Mouse (Mus musculus) embryonic facial prominence, embryonic 12.5 days (tissue): Measurements from ENCODE around the gene Trrap. TPM values are rescaled to one million over a fixed set of nuclear protein-coding genes. Genes with fewer than 3 reads are reported as not detected.
"Not testable (repeated sequence)": the region's sequence is repeated elsewhere in the genome, so short reads cannot be mapped to it uniquely, and the experiment has no call there.

Source experiments
- ATAC-seq: fragments of 200-750 bp; cut with Nextera tagmentation; 2 replicates; pipeline ENCODE4 v1.8.0; 2017; ENCODE audit not compliant: insufficient number of reproducible peaks, insufficient read depth, low FRiP score, low TSS enrichment
- H3K27ac ChIP-seq: fragments of 300-500 bp; sonication (generic); 2 replicates; pipeline ENCODE4 v1.5.1; 2016; ENCODE audit warnings: mild to moderate bottlenecking
- H3K27me3 ChIP-seq: fragments of 300-500 bp; sonication (generic); 2 replicates; pipeline ENCODE4 v1.6.1; 2016; ENCODE audit warnings: mild to moderate bottlenecking, moderate library complexity
- H3K36me3 ChIP-seq: fragments of 300-500 bp; sonication (generic); 2 replicates; pipeline ENCODE4 v1.6.1; 2016; ENCODE audit warnings: mild to moderate bottlenecking
- H3K4me1 ChIP-seq: fragments of 300-500 bp; sonication (generic); 2 replicates; pipeline ENCODE4 v1.6.1; 2016
- H3K4me2 ChIP-seq: fragments of 300-500 bp; sonication (generic); replicated peaks from 2 replicates; pipeline ENCODE4 v1.6.1; 2016; ENCODE audit warnings: mild to moderate bottlenecking, moderate library complexity
- H3K4me3 ChIP-seq: fragments of 300-500 bp; sonication (generic); 2 replicates; pipeline ENCODE4 v1.5.1; 2016; ENCODE audit warnings: mild to moderate bottlenecking
- H3K9ac ChIP-seq: fragments of 300-500 bp; sonication (generic); 2 replicates; pipeline ENCODE4 v1.6.1; 2016; ENCODE audit warnings: mild to moderate bottlenecking, moderate library complexity
- H3K9me3 ChIP-seq: fragments of 300-500 bp; sonication (generic); 2 replicates; pipeline ENCODE4 v1.6.1; 2016; ENCODE audit warnings: mild to moderate bottlenecking, moderate library complexity
- whole genome bisulfite sequencing: fragments of 180-500 bp; shearing (Covaris S2); methylation state at CpG from one replicate; pipeline ENCODE4 v1.1.7; 2016; 5-methylcytosine and 5-hydroxymethylcytosine counted together
- polyA plus RNA-seq: library from polyadenylated mRNA; unstranded; fragments of >200 nt; fragmentation: Nextera tagmentation; extraction: Ambion mirVana; gene quantifications from 2 replicates; pipeline ENCODE4 v1.2.1, GENCODE M21; 2016

Gene Trrap
- polyA plus RNA-seq, result 95.8 and 102 TPM in 2 replicates

GRCm38 (mm10) chr5:144767106-144767798, at the start of gene Trrap:
TSS of gene Trrap (plus strand) at chr5:144767732.
- H3K4me2 ChIP-seq, result peak within 1 kb of the TSS; percentile 78
- peak within 1 kb of the TSS; percentile 88 for H3K9ac ChIP-seq
- H3K9me3 ChIP-seq, H3K27me3 ChIP-seq: not testable (repeated sequence)
- WGBS, result 83% methylated on average over 12 of the region's 15 CpGs
- peak within 1 kb of the TSS; percentile 84 for H3K4me3 ChIP-seq
- peaks cover 16% of the 10 kb centered on the region for H3K36me3 ChIP-seq
- ATAC-seq, result peak; percentile 4; the same call in 1 of the 2 replicates
- peaks cover 14% of the 10 kb centered on the region for H3K4me1 ChIP-seq
- peak within 1 kb of the TSS; percentile 95 for H3K27ac ChIP-seq

- Histone ChIP-seq H3K36me3 (no peaks in the 10 kb centered on the region), H3K27ac (no peak overlapping the region), H3K4me3 (no peak overlapping the region), H3K4me1 (no peaks in the 10 kb centered on the region), H3K9ac (no peak overlapping the region), H3K27me3 (no peaks in the 10 kb centered on the region), H3K9me3 (no peaks in the 10 kb centered on the region), H3K4me2 (no peak overlapping the region)
- no peak for ATAC-seq
- WGBS, result 65% methylated on average over 6 of the region's 6 CpGs
These were observed 47.8 kb upstream of the Trrap start for GRCm38 (mm10) chr5:144719781-144720180.

GRCm38 (mm10) chr5:144720281-144720680, 47.3 kb upstream of the Trrap start:
- H3K9ac ChIP-seq, result no peak overlapping the region
- no peaks in the 10 kb centered on the region for H3K36me3 ChIP-seq
- H3K27me3 ChIP-seq, result no peaks in the 10 kb centered on the region
- no peaks in the 10 kb centered on the region for H3K4me1 ChIP-seq
- WGBS, result 83% methylated on average over 4 of the region's 4 CpGs
- H3K4me3 ChIP-seq, result no peak overlapping the region
- no peak overlapping the region for H3K4me2 ChIP-seq
- H3K27ac ChIP-seq, result no peak overlapping the region
- ATAC-seq, result no peak
- no peaks in the 10 kb centered on the region for H3K9me3 ChIP-seq

- Histone ChIP-seq H3K9me3 (no peaks in the 10 kb centered on the region), H3K4me1 (no peaks in the 10 kb centered on the region), H3K9ac (no peak overlapping the region), H3K4me3 (no peak overlapping the region), H3K36me3 (no peaks in the 10 kb centered on the region), H3K27ac (no peak overlapping the region), H3K4me2 (no peak overlapping the region), H3K27me3 (peaks cover 7% of the 10 kb centered on the region)
- ATAC-seq, result no peak
- WGBS, result 42% methylated on average over 2 of the region's 2 CpGs
These were observed 42.6 kb upstream of the Trrap start for GRCm38 (mm10) chr5:144724926-144725325.

GRCm38 (mm10) chr5:144725554-144725953, 42.0 kb upstream of the Trrap start:
- Histone ChIP-seq H3K4me3 (no peak overlapping the region), H3K4me1 (no peaks in the 10 kb centered on the region), H3K36me3 (no peaks in the 10 kb centered on the region), H3K9me3 (no peaks in the 10 kb centered on the region), H3K27ac (no peak overlapping the region), H3K27me3 (peaks cover 7% of the 10 kb centered on the region), H3K9ac (no peak overlapping the region), H3K4me2 (no peak overlapping the region)
- WGBS, result 80% methylated on average over 3 of the region's 3 CpGs
- no peak for ATAC-seq

GRCm38 (mm10) chr5:144727119-144727518, 40.4 kb upstream of the Trrap start:
- Histone ChIP-seq H3K36me3 (no peaks in the 10 kb centered on the region), H3K4me3 (no peak overlapping the region), H3K4me1 (no peaks in the 10 kb centered on the region), H3K9me3 (no peaks in the 10 kb centered on the region), H3K9ac (no peak overlapping the region), H3K4me2 (no peak overlapping the region), H3K27me3 (peaks cover 7% of the 10 kb centered on the region), H3K27ac (no peak overlapping the region)
- WGBS, result 5% methylated on average over 9 of the region's 9 CpGs
- ATAC-seq, result no peak

- H3K27me3 ChIP-seq, result peaks cover 7% of the 10 kb centered on the region
- no peak overlapping the region for H3K4me3 ChIP-seq
- WGBS, result 18% methylated on average over 5 of the region's 5 CpGs
These were observed 39.3 kb upstream of the Trrap start for GRCm38 (mm10) chr5:144728237-144728636.

GRCm38 (mm10) chr5:144729216-144729615, 38.3 kb upstream of the Trrap start:
- H3K4me1 ChIP-seq, result no peaks in the 10 kb centered on the region
- H3K27ac ChIP-seq, result no peak overlapping the region
- H3K4me2 ChIP-seq, result no peak overlapping the region
- H3K36me3 ChIP-seq, result no peaks in the 10 kb centered on the region
- no peak overlapping the region for H3K9ac ChIP-seq
- H3K9me3 ChIP-seq, result no peaks in the 10 kb centered on the region
- no peak for ATAC-seq
- no peak overlapping the region for H3K4me3 ChIP-seq
- 59% methylated on average over 8 of the region's 8 CpGs for WGBS
- peaks cover 7% of the 10 kb centered on the region for H3K27me3 ChIP-seq

More at GRCm38 (mm10) chr5:144728237-144728636, 39.3 kb upstream of the Trrap start:
- H3K9me3 ChIP-seq, result no peaks in the 10 kb centered on the region
- no peak overlapping the region for H3K4me2 ChIP-seq
- no peak overlapping the region for H3K27ac ChIP-seq
- no peaks in the 10 kb centered on the region for H3K4me1 ChIP-seq
- H3K9ac ChIP-seq, result no peak overlapping the region
- no peak for ATAC-seq
- H3K36me3 ChIP-seq, result no peaks in the 10 kb centered on the region

- no peak overlapping the region for H3K9ac ChIP-seq
- WGBS, result 39% methylated on average over 4 of the region's 4 CpGs
- H3K27me3 ChIP-seq, result no peaks in the 10 kb centered on the region
- no peak overlapping the region for H3K4me3 ChIP-seq
- no peaks in the 10 kb centered on the region for H3K4me1 ChIP-seq
- no peaks in the 10 kb centered on the region for H3K9me3 ChIP-seq
- H3K4me2 ChIP-seq, result no peak overlapping the region
- H3K27ac ChIP-seq, result no peak overlapping the region
- no peak for ATAC-seq
- H3K36me3 ChIP-seq, result no peaks in the 10 kb centered on the region
These were observed 33.6 kb upstream of the Trrap start for GRCm38 (mm10) chr5:144733953-144734352.

- H3K9me3 ChIP-seq, result no peaks in the 10 kb centered on the region
- H3K27me3 ChIP-seq, result no peaks in the 10 kb centered on the region
- no peaks in the 10 kb centered on the region for H3K4me1 ChIP-seq
- no peak for ATAC-seq
- 29% methylated on average over 8 of the region's 8 CpGs for WGBS
- H3K9ac ChIP-seq, result no peak overlapping the region
- H3K4me3 ChIP-seq, result no peak overlapping the region
- H3K36me3 ChIP-seq, result no peaks in the 10 kb centered on the region
- H3K4me2 ChIP-seq, result no peak overlapping the region
- H3K27ac ChIP-seq, result no peak overlapping the region
These were observed 32.6 kb upstream of the Trrap start for GRCm38 (mm10) chr5:144734949-144735348.

GRCm38 (mm10) chr5:144737101-144737500, 30.4 kb upstream of the Trrap start:
- Histone ChIP-seq H3K36me3 (no peaks in the 10 kb centered on the region), H3K4me3 (no peak overlapping the region), H3K4me1 (no peaks in the 10 kb centered on the region), H3K9ac (no peak overlapping the region), H3K9me3 (no peaks in the 10 kb centered on the region), H3K27ac (no peak overlapping the region), H3K4me2 (no peak overlapping the region), H3K27me3 (no peaks in the 10 kb centered on the region)
- 92% methylated on average over 14 of the region's 14 CpGs for WGBS
- ATAC-seq, result no peak

GRCm38 (mm10) chr5:144752432-144752831, 15.1 kb upstream of the Trrap start:
- 10% methylated on average over 5 of the region's 5 CpGs for WGBS
- Histone ChIP-seq H3K27me3 (no peaks in the 10 kb centered on the region), H3K9me3 (no peaks in the 10 kb centered on the region), H3K27ac (no peak overlapping the region), H3K4me3 (no peak overlapping the region), H3K36me3 (no peaks in the 10 kb centered on the region), H3K4me2 (no peak overlapping the region; the same call in 1 of the 2 replicates), H3K9ac (no peak overlapping the region), H3K4me1 (peaks cover 9% of the 10 kb centered on the region)
- no peak for ATAC-seq
